ENCODE assay signal across 24 mouse cellular contexts in genomic region chr19:53343174-53343881, GRCm38 (mm10). TPM values are rescaled to one million over a fixed set of nuclear protein-coding genes. Genes with fewer than 3 reads are reported as not detected.
DNase-seq lines count a peak whose midpoint lies in the region; ATAC-seq and TF ChIP-seq lines count a peak whose summit lies in the region.
"Had no signal": no experiment of that assay in that cellular context is flagged by ENCODE, and none has a peak within 500 bp of the region (broad histone marks: within the 10 kb centered on the region; RNA-seq: fewer than 3 reads in every experiment).

No protein-coding gene starts in this region.

- no peak overlapping the region for H3K9ac ChIP-seq in forebrain, embryonic 12.5 days
- H3K9ac ChIP-seq in forebrain, embryonic 16.5 days (replicated peaks; ENCODE audit: low read depth, low read length): no peak overlapping the region
- H3K9ac ChIP-seq in midbrain, postnatal 0 days (replicated peaks; ENCODE audit: low read length, poor library complexity, severe bottlenecking): no peak overlapping the region
- H3K9ac ChIP-seq in midbrain, embryonic 11.5 days (ENCODE audit: low read length): no peak overlapping the region
- H3K9ac ChIP-seq: heart, embryonic 13.5 days; hindbrain, embryonic 12.5 days had no signal

- no peak overlapping the region for H3K4me2 ChIP-seq in forebrain, embryonic 12.5 days
- no peak overlapping the region for H3K4me2 ChIP-seq in forebrain, embryonic 16.5 days (ENCODE audit: low read length)
- H3K4me2 ChIP-seq in midbrain, postnatal 0 days (ENCODE audit: low read depth, low read length, poor library complexity, severe bottlenecking): no peak overlapping the region
- H3K4me2 ChIP-seq in midbrain, embryonic 11.5 days: no peak overlapping the region
- H3K4me2 ChIP-seq: heart, embryonic 13.5 days; hindbrain, embryonic 12.5 days had no signal

- peaks cover 30% of the 10 kb centered on the region for H3K4me1 ChIP-seq in forebrain, embryonic 12.5 days
- H3K4me1 ChIP-seq in forebrain, embryonic 16.5 days (replicated peaks; ENCODE audit: control insufficient read depth, insufficient read depth, low read length): peaks cover 20% of the 10 kb centered on the region
- peaks cover 31% of the 10 kb centered on the region for H3K4me1 ChIP-seq in kidney, adult 2 months (ENCODE audit: control insufficient read depth, insufficient read depth, low read length)
- no peaks in the 10 kb centered on the region for H3K4me1 ChIP-seq in midbrain, postnatal 0 days (ENCODE audit: insufficient read depth, low read length)
- H3K4me1 ChIP-seq in midbrain, embryonic 11.5 days (ENCODE audit: control insufficient read depth, insufficient read depth, low read length): peaks cover 3% of the 10 kb centered on the region; the same call in 1 of the 2 replicates

- H3K27ac ChIP-seq in forebrain, embryonic 12.5 days: peak overlapping the region; percentile 20; the same call in 1 of the 2 replicates
- no peak overlapping the region for H3K27ac ChIP-seq in forebrain, embryonic 16.5 days (ENCODE audit: low read length)
- H3K27ac ChIP-seq in kidney, adult 2 months (ENCODE audit: insufficient read depth, low read depth, low read length): peak overlapping the region; percentile 29; the same call in 1 of the 2 replicates
- H3K27ac ChIP-seq in midbrain, postnatal 0 days (ENCODE audit: low read depth, low read length): no peak overlapping the region
- no peak overlapping the region for H3K27ac ChIP-seq in midbrain, embryonic 11.5 days (ENCODE audit: low read depth, low read length)
- H3K27ac ChIP-seq: embryonic facial prominence, embryonic 10.5 days; gastrocnemius, adult 2 months; heart, embryonic 13.5 days; hindbrain, embryonic 12.5 days had no signal

- H3K36me3 ChIP-seq in forebrain, embryonic 12.5 days (replicated peaks): peaks cover 11% of the 10 kb centered on the region; the same call in 1 of the 2 replicates
- no peaks in the 10 kb centered on the region for H3K36me3 ChIP-seq in forebrain, embryonic 16.5 days (ENCODE audit: control insufficient read depth, insufficient read depth)
- H3K36me3 ChIP-seq in kidney, adult 2 months (ENCODE audit: control insufficient read depth, insufficient read depth, low read length): no peaks in the 10 kb centered on the region; the same call in 1 of the 2 replicates
- no peaks in the 10 kb centered on the region for H3K36me3 ChIP-seq in midbrain, postnatal 0 days (ENCODE audit: insufficient read depth, low read length)
- H3K36me3 ChIP-seq in midbrain, embryonic 11.5 days (ENCODE audit: control insufficient read depth, insufficient read depth, low read length): no peaks in the 10 kb centered on the region

- TF ChIP-seq CTCF in kidney, adult 2 months (conservative IDR thresholded peaks at IDR 0.05; ENCODE audit: insufficient read depth, insufficient read length, low read depth, low read length): peak; percentile 30; the same call in 1 of the 2 replicates
- 0 out of 2 replicates have a peak, but pooled peaks have one; percentile 3 for TF ChIP-seq CTCF in midbrain, postnatal 0 days (IDR thresholded peaks at IDR 0.05)

- DNase-seq in kidney, adult 2 months: peak; percentile 54
- no peak for DNase-seq in kidney, postnatal 25 days
- DNase-seq in midbrain, postnatal 0 days (ENCODE audit: low spot score): no peak
- no peak for DNase-seq in midbrain, embryonic 11.5 days (ENCODE audit: low spot score, missing footprints)
- DNase-seq: adrenal gland, adult 2 months; adrenal gland, postnatal 25 days; cerebellum, adult 9-11 months; gastrocnemius, adult 2 months; gastrocnemius, postnatal 25 days; heart, postnatal 10 days; heart, postnatal 4 days had no signal

- no peaks in the 10 kb centered on the region for H3K9me3 ChIP-seq in forebrain, embryonic 12.5 days
- H3K9me3 ChIP-seq in forebrain, embryonic 16.5 days (ENCODE audit: control insufficient read depth, low read length): no peaks in the 10 kb centered on the region
- H3K9me3 ChIP-seq in midbrain, postnatal 0 days (ENCODE audit: low read length): no peaks in the 10 kb centered on the region
- H3K9me3 ChIP-seq in midbrain, embryonic 11.5 days (ENCODE audit: control insufficient read depth, low read length): no peaks in the 10 kb centered on the region
- H3K9me3 ChIP-seq: embryonic facial prominence, embryonic 10.5 days; heart, embryonic 13.5 days; hindbrain, embryonic 12.5 days had no signal

- no peak for ATAC-seq in forebrain, embryonic 12.5 days (ENCODE audit: low FRiP score)
- no peak for ATAC-seq in forebrain, embryonic 16.5 days
- ATAC-seq in midbrain, postnatal 0 days (ENCODE audit: low FRiP score): no peak
- no peak for ATAC-seq in midbrain, embryonic 11.5 days (ENCODE audit: low FRiP score)
- ATAC-seq in erythroid progenitor cell, adult 5-6 weeks (replicated peaks; ENCODE audit: low FRiP score, poor library complexity, severe bottlenecking): no peak
- ATAC-seq: inflammation-experienced regulatory T-cells, adult 6 months had no signal

- no peaks in the 10 kb centered on the region for H3K27me3 ChIP-seq in forebrain, embryonic 12.5 days
- no peaks in the 10 kb centered on the region for H3K27me3 ChIP-seq in forebrain, embryonic 16.5 days (replicated peaks; ENCODE audit: control insufficient read depth, insufficient read depth, low read length)
- H3K27me3 ChIP-seq in kidney, adult 2 months (replicated peaks; ENCODE audit: control insufficient read depth, insufficient read depth, low read length): no peaks in the 10 kb centered on the region
- no peaks in the 10 kb centered on the region for H3K27me3 ChIP-seq in midbrain, postnatal 0 days (ENCODE audit: insufficient read depth, low read length)
- no peaks in the 10 kb centered on the region for H3K27me3 ChIP-seq in midbrain, embryonic 11.5 days (ENCODE audit: control insufficient read depth, insufficient read depth, low read length)
- H3K27me3 ChIP-seq: heart, embryonic 13.5 days; hindbrain, embryonic 12.5 days had no signal

- H3K4me3 ChIP-seq in forebrain, embryonic 12.5 days (replicated peaks): no peak overlapping the region
- no peak overlapping the region for H3K4me3 ChIP-seq in forebrain, embryonic 16.5 days (replicated peaks; ENCODE audit: low read length)
- H3K4me3 ChIP-seq in kidney, adult 2 months (ENCODE audit: insufficient read depth, low read depth, low read length): no peak overlapping the region
- no peak overlapping the region for H3K4me3 ChIP-seq in midbrain, postnatal 0 days (ENCODE audit: low read depth, low read length)
- no peak overlapping the region for H3K4me3 ChIP-seq in midbrain, embryonic 11.5 days (ENCODE audit: low read depth, low read length)
- H3K4me3 ChIP-seq: embryonic facial prominence, embryonic 10.5 days; gastrocnemius, adult 2 months; heart, embryonic 13.5 days; hindbrain, embryonic 12.5 days had no signal

- 93% methylated on average over 13 of the region's 13 CpGs for WGBS in forebrain, embryonic 12.5 days
- 91% methylated on average over 13 of the region's 13 CpGs for WGBS in forebrain, embryonic 16.5 days
- 55% methylated on average over 13 of the region's 13 CpGs for WGBS in kidney, adult 2 months
- 87% methylated on average over 13 of the region's 13 CpGs for WGBS in midbrain, postnatal 0 days
- 94% methylated on average over 13 of the region's 13 CpGs for WGBS in midbrain, embryonic 11.5 days

- no peak for TF ChIP-seq POLR2A in kidney, adult 2 months (IDR thresholded peaks at IDR 0.05; ENCODE audit: low read depth, low read length)

RNA-seq across cellular contexts. Expression of gene Gm10197, which starts 28.2 kb away (rescaled TPM):
- 1.7 TPM in 1 of 2 replicates, not detected in the other for polyA plus RNA-seq in forebrain, embryonic 12.5 days (2016; fragmentation: Nextera tagmentation; extraction: Ambion mirVana)
- polyA plus RNA-seq in forebrain, embryonic 16.5 days (2015; fragmentation: Nextera tagmentation; extraction: Ambion mirVana): not detected in 2 replicates
- polyA plus RNA-seq in kidney, adult 2 months (2012; rRNA removed): not detected in 2 replicates
- not detected in 2 replicates for total RNA-seq in midbrain, postnatal 0 days (2014; rRNA removed)
- polyA plus RNA-seq in midbrain, postnatal 0 days (2015; fragmentation: Nextera tagmentation; extraction: Ambion mirVana): not detected in 2 replicates
- not detected in 2 replicates for polyA plus RNA-seq in midbrain, embryonic 11.5 days (2014; fragmentation: Nextera tagmentation; extraction: Ambion mirVana)
- total RNA-seq in erythroid progenitor cell, adult 5-6 weeks (2015; ENCODE audit: low replicate concordance): not detected in 2 replicates
- total RNA-seq in erythroid progenitor cell, adult 5-6 weeks (2017; ENCODE audit: low replicate concordance): not detected in 2 replicates
- total RNA-seq: adrenal gland, adult 2 months; adrenal gland, postnatal 25 days; ES-E14; gastrocnemius, adult 2 months; gastrocnemius, postnatal 25 days; granulocyte monocyte progenitor cell, adult 5-6 weeks; heart, adult 8-10 months; heart, postnatal 10 days; heart, postnatal 4 days had no signal
- polyA plus RNA-seq: adrenal gland, adult 2 months; embryonic facial prominence, embryonic 14.5 days; forebrain, embryonic 11.5 days; heart, embryonic 13.5 days; hindbrain, embryonic 12.5 days; hindbrain, embryonic 16.5 days; inflammation-experienced regulatory T-cells, adult 6 months had no signal

RNA-seq across cellular contexts. Expression of gene Mxi1, which starts 33.0 kb away (rescaled TPM):
- polyA plus RNA-seq in forebrain, embryonic 12.5 days (2016; fragmentation: Nextera tagmentation; extraction: Ambion mirVana): 54.8 and 62.4 TPM in 2 replicates
- polyA plus RNA-seq in forebrain, embryonic 16.5 days (2015; fragmentation: Nextera tagmentation; extraction: Ambion mirVana): 46.7 and 61.4 TPM in 2 replicates
- 38.9 and 41.7 TPM in 2 replicates for polyA plus RNA-seq in kidney, adult 2 months (2012; rRNA removed)
- total RNA-seq in midbrain, postnatal 0 days (2014; rRNA removed): 40.9 and 49.2 TPM in 2 replicates
- 37.7 and 38.8 TPM in 2 replicates for polyA plus RNA-seq in midbrain, postnatal 0 days (2015; fragmentation: Nextera tagmentation; extraction: Ambion mirVana)
- polyA plus RNA-seq in midbrain, embryonic 11.5 days (2014; fragmentation: Nextera tagmentation; extraction: Ambion mirVana): 59.0 and 59.1 TPM in 2 replicates
- total RNA-seq in erythroid progenitor cell, adult 5-6 weeks (2015; ENCODE audit: low replicate concordance): 92.3 and 96.0 TPM in 2 replicates
- total RNA-seq in erythroid progenitor cell, adult 5-6 weeks (2017; ENCODE audit: low replicate concordance): 167 and 196 TPM in 2 replicates

RNA-seq across cellular contexts. Expression of gene Smndc1, which starts 47.0 kb away (rescaled TPM):
- polyA plus RNA-seq in forebrain, embryonic 12.5 days (2016; fragmentation: Nextera tagmentation; extraction: Ambion mirVana): 45.4 and 49.6 TPM in 2 replicates
- 33.2 and 39.6 TPM in 2 replicates for polyA plus RNA-seq in forebrain, embryonic 16.5 days (2015; fragmentation: Nextera tagmentation; extraction: Ambion mirVana)
- polyA plus RNA-seq in kidney, adult 2 months (2012; rRNA removed): 3.4 and 5.9 TPM in 2 replicates
- 8.9 and 17.8 TPM in 2 replicates for total RNA-seq in midbrain, postnatal 0 days (2014; rRNA removed)
- polyA plus RNA-seq in midbrain, postnatal 0 days (2015; fragmentation: Nextera tagmentation; extraction: Ambion mirVana): 28.9 and 35.0 TPM in 2 replicates
- 61.2 and 65.5 TPM in 2 replicates for polyA plus RNA-seq in midbrain, embryonic 11.5 days (2014; fragmentation: Nextera tagmentation; extraction: Ambion mirVana)
- 43.6 and 54.9 TPM in 2 replicates for total RNA-seq in erythroid progenitor cell, adult 5-6 weeks (2015; ENCODE audit: low replicate concordance)
- total RNA-seq in erythroid progenitor cell, adult 5-6 weeks (2017; ENCODE audit: low replicate concordance): 31.5 and 32.0 TPM in 2 replicates

Comparison
In these comparisons a context has a peak if more than half of its experiments do, and no peak if none do; other contexts are left out.
1. H3K27ac ChIP-seq: peak in forebrain, embryonic 12.5 days (single experiment) and kidney, adult 2 months (single experiment); none in forebrain, embryonic 16.5 days (single experiment), midbrain, postnatal 0 days (single experiment) and midbrain, embryonic 11.5 days (single experiment).